Mouse (Mus musculus): ENCODE results near the gene Gm813. TPM values are rescaled to one million over a fixed set of nuclear protein-coding genes. Genes with fewer than 3 reads are reported as not detected.

Gm813 gene
- not detected in 4 replicates for total RNA-seq (2023; ENCODE audit: inconsistent age)

DNA sequence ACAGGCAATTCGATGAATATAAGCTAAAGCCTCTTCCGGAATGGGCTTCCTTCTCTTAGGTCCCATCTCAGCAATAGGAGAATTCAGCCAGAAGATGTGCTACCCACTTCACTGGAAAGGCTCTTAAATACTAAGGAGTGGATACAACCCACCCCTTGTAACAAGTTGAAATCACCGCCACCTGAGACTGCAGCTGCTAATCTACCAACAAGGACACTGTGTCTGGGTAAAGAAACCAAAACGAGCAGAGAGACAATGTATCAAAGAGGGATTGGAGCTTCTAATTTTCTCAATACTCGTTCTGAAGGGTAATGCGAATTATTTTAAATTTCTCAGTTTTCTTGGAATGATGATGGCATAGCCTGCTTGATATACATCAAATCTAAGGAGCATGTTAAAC, at the start of gene Gm813:
Gm813 (minus strand) TSS at position 101 of the 400 bp plus-strand sequence.

GRCm38 (mm10) chr16:58638689-58639175, 22.0 kb upstream of the Gm813 start, which contains the start of gene E330017A01Rik:
TSS of gene E330017A01Rik (minus strand) at chr16:58638739.

Other genes starting within 250 kb of the Gm813 start
- 0.94 to 2.1 TPM (median 1.3 TPM) in 4 replicates for gene Dcbld2, start 208.5 kb downstream of the Gm813 start, total RNA-seq (2023; ENCODE audit: inconsistent age)
- gene St3gal6, start 92.7 kb downstream of the Gm813 start, total RNA-seq (2023; ENCODE audit: inconsistent age): 76.6 to 95.6 TPM (median 83.2 TPM) in 4 replicates
- not detected in 4 replicates for gene E330017A01Rik, start 21.8 kb upstream of the Gm813 start, total RNA-seq (2023; ENCODE audit: inconsistent age)
- 9.4 to 13.2 TPM (median 12.9 TPM) in 4 replicates for gene Cpox, start 53.3 kb upstream of the Gm813 start, total RNA-seq (2023; ENCODE audit: inconsistent age)
- gene Gpr15, start 102.1 kb upstream of the Gm813 start, total RNA-seq (2023; ENCODE audit: inconsistent age): not detected in 4 replicates
- gene Cldnd1, start 110.9 kb upstream of the Gm813 start, total RNA-seq (2023; ENCODE audit: inconsistent age): 43.8 to 58.0 TPM (median 51.3 TPM) in 4 replicates
- not detected in 4 replicates for gene Olfr172, start 146.2 kb upstream of the Gm813 start, total RNA-seq (2023; ENCODE audit: inconsistent age)
- gene Olfr173, start 183.3 kb upstream of the Gm813 start, total RNA-seq (2023; ENCODE audit: inconsistent age): not detected in 4 replicates
- not detected in 4 replicates for gene Olfr175-ps1, start 209.8 kb upstream of the Gm813 start, total RNA-seq (2023; ENCODE audit: inconsistent age)